In the genomic region with DNA sequence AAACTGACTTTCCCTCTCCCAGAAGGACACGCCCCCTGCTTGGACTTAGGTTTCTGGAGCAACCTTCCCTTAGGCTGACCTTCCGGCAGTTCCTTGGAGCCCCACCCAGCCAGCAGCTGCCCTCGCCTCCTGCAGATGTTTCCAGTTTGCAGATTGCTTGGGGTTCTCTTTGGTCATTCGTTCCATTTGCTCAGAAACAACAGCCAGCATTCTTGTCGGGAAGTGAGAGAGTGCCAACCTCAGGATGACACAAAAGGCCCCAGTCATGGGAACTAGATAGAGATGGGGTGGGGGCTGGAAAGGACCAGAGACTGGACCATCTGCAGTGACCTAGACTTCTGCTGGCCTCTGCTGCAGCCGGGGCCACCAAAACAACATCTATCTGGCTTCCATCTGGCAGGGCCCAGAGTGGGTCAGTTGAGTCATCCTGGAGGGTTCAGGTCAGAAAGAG, we compare ENCODE assay signal across 8 mouse cellular contexts. TPM values are rescaled to one million over a fixed set of nuclear protein-coding genes. Genes with fewer than 3 reads are reported as not detected.
DNase-seq lines count a peak whose midpoint lies in the region; ATAC-seq lines count a peak whose summit lies in the region.

No protein-coding gene starts in this region.

- DNase-seq in left cerebral cortex, adult 11 months (ENCODE audit: low spot score) = peak; percentile 55
- no peak for DNase-seq in left cerebral cortex, postnatal 25 days (ENCODE audit: low spot score in 2 of 2)
- peak; percentile 32 for DNase-seq in adipocyte (ENCODE audit: low spot score)
- peak; percentile 75 to 91 for DNase-seq in heart, adult 18-20 months
- DNase-seq in kidney, postnatal 25 days = peak; percentile 27 to 65
- DNase-seq in skeletal muscle tissue, adult 2 months (ENCODE audit: low read depth, low spot score) = peak; percentile 91
- no peak for DNase-seq in cerebellum, postnatal 25 days

- H3K27ac ChIP-seq in midbrain, embryonic 16.5 days (ENCODE audit: low read length) = no peak overlapping the region

- ATAC-seq in midbrain, embryonic 16.5 days = no peak

- no peak overlapping the region for H3K4me2 ChIP-seq in midbrain, embryonic 16.5 days (ENCODE audit: low read length)

- no peak overlapping the region for H3K9ac ChIP-seq in midbrain, embryonic 16.5 days (ENCODE audit: low read depth, low read length)

- no peaks in the 10 kb centered on the region for H3K4me1 ChIP-seq in midbrain, embryonic 16.5 days (ENCODE audit: control insufficient read depth, insufficient read depth, low read length)

- no peak overlapping the region for H3K4me3 ChIP-seq in midbrain, embryonic 16.5 days (ENCODE audit: low read depth, low read length)

- H3K9me3 ChIP-seq in midbrain, embryonic 16.5 days (replicated peaks; ENCODE audit: control insufficient read depth, low read length, poor library complexity, severe bottlenecking) = no peaks in the 10 kb centered on the region

- 77% methylated on average over 6 of the region's 6 CpGs for WGBS in midbrain, embryonic 16.5 days

- no peaks in the 10 kb centered on the region for H3K36me3 ChIP-seq in midbrain, embryonic 16.5 days (ENCODE audit: control insufficient read depth, insufficient read depth, low read length)

- no peaks in the 10 kb centered on the region for H3K27me3 ChIP-seq in midbrain, embryonic 16.5 days (ENCODE audit: control insufficient read depth, insufficient read depth, low read depth, low read length)

- intact Hi-C loops in left cerebral cortex, postnatal 25 days (cut with DNase I) = no loop called here

RNA-seq across cellular contexts. Expression of a gene that starts 23.3 kb away (rescaled TPM):
- total RNA-seq in left cerebral cortex, postnatal 25 days (2021) = under 1 TPM in 1 of 2 experiments, not detected in 1; 0.69 TPM
- total RNA-seq in heart, adult 18-20 months (2021) = under 1 TPM in 1 of 2 experiments, not detected in 1; 0.30 TPM
- not detected in 2 replicates for polyA plus RNA-seq in midbrain, embryonic 16.5 days (2015; fragmentation: Nextera tagmentation; extraction: Ambion mirVana)

RNA-seq across cellular contexts. Expression of a gene that starts 23.3 kb away (rescaled TPM):
- 1 to 10 TPM; 1.2 to 1.5 TPM for total RNA-seq in left cerebral cortex, postnatal 25 days (2021)
- total RNA-seq in heart, adult 18-20 months (2021) = not detected
- polyA plus RNA-seq in midbrain, embryonic 16.5 days (2015; fragmentation: Nextera tagmentation; extraction: Ambion mirVana) = 0.09 and 0.14 TPM in 2 replicates

RNA-seq across cellular contexts. Expression of a gene that starts 38.5 kb away (rescaled TPM):
- total RNA-seq in left cerebral cortex, postnatal 25 days (2021) = under 1 TPM; 0.44 to 0.78 TPM
- under 1 TPM; 0.15 to 0.41 TPM for total RNA-seq in heart, adult 18-20 months (2021)
- 0.12 and 0.30 TPM in 2 replicates for polyA plus RNA-seq in midbrain, embryonic 16.5 days (2015; fragmentation: Nextera tagmentation; extraction: Ambion mirVana)

Comparison
In these comparisons a context has a peak if more than half of its experiments do, and no peak if none do; other contexts are left out.
1. DNase-seq: peak in left cerebral cortex, adult 11 months (single experiment), adipocyte (single experiment), heart, adult 18-20 months (2 of 2), kidney, postnatal 25 days (2 of 2) and skeletal muscle tissue, adult 2 months (single experiment); none in left cerebral cortex, postnatal 25 days (0 of 2) and cerebellum, postnatal 25 days (0 of 2).